Mouse (Mus musculus) intestine, embryonic 14.5 days (tissue): ENCODE data around the gene Serf2. TPM values are rescaled to one million over a fixed set of nuclear protein-coding genes. Genes with fewer than 3 reads are reported as not detected.

ENCODE experiments used
- ATAC-seq: fragments of 200-750 bp; cut with Nextera tagmentation; replicated peaks from 2 replicates; pipeline ENCODE4 v1.8.0; 2017; ENCODE audit warnings: low read depth, moderate number of reproducible peaks, moderate TSS enrichment, moderate library complexity; ENCODE audit not compliant: low FRiP score, low TSS enrichment
- DNase-seq: peaks from one replicate; pipeline ENCODE4 v3.0.0-alpha.2; 2018; ENCODE audit warnings: low spot score
- H3K27ac ChIP-seq: fragments of 300-500 bp; sonication (generic); 2 replicates; pipeline ENCODE4 v1.5.1; 2014; ENCODE audit warnings: low read depth, mild to moderate bottlenecking, control low read depth
- H3K27me3 ChIP-seq: fragments of 300-500 bp; sonication (generic); replicated peaks from 2 replicates; pipeline ENCODE4 v1.6.1; 2014; ENCODE audit warnings: low read length, control low read depth; ENCODE audit not compliant: control insufficient read depth, insufficient read depth
- H3K36me3 ChIP-seq: fragments of 300-500 bp; sonication (generic); 2 replicates; pipeline ENCODE4 v1.6.1; 2014; ENCODE audit warnings: low read length, control low read depth; ENCODE audit not compliant: control insufficient read depth, insufficient read depth
- H3K4me1 ChIP-seq: fragments of 300-500 bp; sonication (generic); replicated peaks from 2 replicates; pipeline ENCODE4 v1.6.1; 2014; ENCODE audit warnings: low read length, control low read depth, mixed read lengths; ENCODE audit not compliant: control insufficient read depth, insufficient read depth
- H3K4me2 ChIP-seq: fragments of 300-500 bp; sonication (generic); 2 replicates; pipeline ENCODE4 v1.6.1; 2014; ENCODE audit warnings: low read length
- H3K4me3 ChIP-seq: fragments of 300-500 bp; sonication (generic); 2 replicates; pipeline ENCODE4 v1.5.1; 2014; ENCODE audit warnings: low read depth, low read length, control low read depth, mixed read lengths
- H3K9ac ChIP-seq: fragments of 300-500 bp; sonication (generic); 2 replicates; pipeline ENCODE4 v1.6.1; 2014; ENCODE audit warnings: mild to moderate bottlenecking, low read length
- H3K9me3 ChIP-seq: fragments of 300-500 bp; sonication (generic); 2 replicates; pipeline ENCODE4 v1.6.1; 2016; ENCODE audit warnings: low read length, control low read depth; ENCODE audit not compliant: control insufficient read depth
- WGBS: fragments of 180-500 bp; shearing (Covaris S2); extraction: QIAGEN DNeasy Blood & Tissue Kit; methylation state at CpG from one replicate; pipeline ENCODE4 v1.1.7; 2014; 5-methylcytosine and 5-hydroxymethylcytosine counted together
- polyA plus RNA-seq: library from polyadenylated mRNA; unstranded; fragments of >200 nt; fragmentation: Nextera tagmentation; extraction: Ambion mirVana; gene quantifications from 2 replicates; pipeline ENCODE4 v1.2.1, GENCODE M21; 2014

Serf2 gene
- 513 and 576 TPM in 2 replicates for polyA plus RNA-seq

DNA sequence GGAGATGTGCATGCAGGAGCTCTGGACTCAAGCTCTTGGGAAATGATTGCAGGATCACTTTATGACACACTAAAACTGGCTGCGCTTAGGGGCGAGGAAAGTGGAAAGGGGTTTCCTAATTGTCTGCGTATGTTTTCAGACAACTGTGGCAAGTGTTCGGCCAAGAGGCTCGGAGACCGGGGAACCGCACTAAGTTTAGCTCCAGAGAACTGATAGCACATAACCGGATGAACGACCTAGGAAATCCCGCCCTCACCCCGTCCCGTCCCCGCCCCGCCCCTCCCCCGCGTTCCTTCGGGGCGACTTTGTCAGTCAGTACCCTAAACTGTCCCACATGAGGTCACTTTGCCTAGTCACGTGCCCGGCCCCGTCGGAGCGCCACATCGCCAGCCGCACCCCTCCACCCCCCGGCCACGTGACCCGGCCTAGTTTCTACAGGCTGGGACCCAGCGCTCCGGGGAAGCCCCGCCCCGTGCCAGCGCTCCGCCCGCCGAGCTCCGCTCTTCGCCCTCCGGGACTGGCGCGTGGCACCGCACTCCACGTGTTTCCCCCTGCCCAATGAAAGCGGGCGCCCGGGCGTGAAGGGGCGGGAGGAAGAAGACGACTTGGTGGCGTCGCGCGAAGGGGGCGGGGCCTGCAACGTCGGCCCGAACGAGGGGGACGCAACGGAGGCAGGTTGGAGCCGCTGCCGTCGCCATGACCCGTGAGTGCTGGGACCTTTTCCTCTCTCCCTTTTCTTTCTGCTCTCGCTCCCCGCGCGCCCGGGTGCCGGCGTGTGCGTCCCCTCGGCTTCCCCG lies at the start of gene Serf2:
Serf2 (plus strand) TSS at position 457 of the 797 bp plus-strand sequence.
- peak; percentile 99 for ATAC-seq
- Histone ChIP-seq H3K4me2 (peak within 1 kb of the TSS; percentile 94), H3K4me3 (peak within 1 kb of the TSS; percentile 97), H3K9ac (peak within 1 kb of the TSS; percentile 93), H3K4me1 (peaks cover 18% of the 10 kb centered on the region), H3K27ac (peak within 1 kb of the TSS; percentile 95), H3K36me3 (peaks cover 28% of the 10 kb centered on the region), H3K27me3 (no peaks in the 10 kb centered on the region), H3K9me3 (no peaks in the 10 kb centered on the region)
- under 1% methylated on average over 66 of the region's 74 CpGs for WGBS
- DNase-seq = peak; percentile 98

DNA sequence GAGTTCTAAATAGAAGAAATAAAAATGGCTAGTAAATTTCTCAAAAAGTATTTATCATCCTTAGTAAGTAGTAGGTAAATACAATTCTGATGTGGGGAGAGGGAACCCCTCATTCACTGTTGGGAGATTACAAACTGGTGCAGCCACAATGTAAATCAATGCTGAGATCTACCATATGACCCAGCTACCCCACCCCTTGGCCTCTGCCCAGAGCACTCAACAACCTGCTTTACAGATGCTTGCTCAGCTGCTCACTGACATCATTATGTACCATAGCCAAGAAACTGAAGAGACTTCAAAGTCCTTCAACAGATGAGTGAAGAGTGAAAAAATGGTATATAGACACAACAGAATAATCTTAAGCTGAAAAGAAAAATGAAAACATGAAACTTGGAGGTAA lies 45.7 kb upstream of the Serf2 start:
- Histone ChIP-seq H3K9me3 (no peaks in the 10 kb centered on the region), H3K4me2 (no peak overlapping the region), H3K4me1 (no peaks in the 10 kb centered on the region), H3K27ac (no peak overlapping the region), H3K9ac (no peak overlapping the region), H3K27me3 (no peaks in the 10 kb centered on the region), H3K4me3 (no peak overlapping the region), H3K36me3 (no peaks in the 10 kb centered on the region)
- no peak for DNase-seq
- no peak for ATAC-seq

DNA sequence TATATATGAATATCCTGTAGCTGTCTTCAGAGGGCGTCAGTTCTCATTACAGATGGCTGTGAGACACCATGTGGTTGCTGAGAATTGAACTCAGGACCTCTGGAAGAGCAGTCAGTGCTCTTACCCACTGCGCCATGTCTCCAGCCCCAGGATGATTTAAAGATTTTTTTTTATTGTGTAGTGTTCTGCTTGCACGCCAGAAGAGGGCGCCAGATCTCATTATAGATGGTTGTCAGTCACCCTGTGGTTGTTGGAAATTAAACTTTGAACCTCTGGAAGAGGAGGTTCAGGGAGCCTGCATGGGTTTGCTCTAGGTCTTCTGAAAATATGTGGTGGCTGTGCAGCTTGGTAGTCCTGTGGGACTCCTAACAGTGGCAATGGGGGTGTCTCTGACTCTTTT lies 40.8 kb upstream of the Serf2 start:
- H3K27me3 ChIP-seq = no peaks in the 10 kb centered on the region
- H3K36me3 ChIP-seq = no peaks in the 10 kb centered on the region
- H3K4me3 ChIP-seq = no peak overlapping the region
- H3K4me2 ChIP-seq = no peak overlapping the region
- ATAC-seq = no peak
- H3K27ac ChIP-seq = no peak overlapping the region
- WGBS = 35% methylated on average over 4 of the region's 4 CpGs
- H3K9me3 ChIP-seq = no peaks in the 10 kb centered on the region
- DNase-seq = no peak
- H3K4me1 ChIP-seq = no peaks in the 10 kb centered on the region
- no peak overlapping the region for H3K9ac ChIP-seq

DNA sequence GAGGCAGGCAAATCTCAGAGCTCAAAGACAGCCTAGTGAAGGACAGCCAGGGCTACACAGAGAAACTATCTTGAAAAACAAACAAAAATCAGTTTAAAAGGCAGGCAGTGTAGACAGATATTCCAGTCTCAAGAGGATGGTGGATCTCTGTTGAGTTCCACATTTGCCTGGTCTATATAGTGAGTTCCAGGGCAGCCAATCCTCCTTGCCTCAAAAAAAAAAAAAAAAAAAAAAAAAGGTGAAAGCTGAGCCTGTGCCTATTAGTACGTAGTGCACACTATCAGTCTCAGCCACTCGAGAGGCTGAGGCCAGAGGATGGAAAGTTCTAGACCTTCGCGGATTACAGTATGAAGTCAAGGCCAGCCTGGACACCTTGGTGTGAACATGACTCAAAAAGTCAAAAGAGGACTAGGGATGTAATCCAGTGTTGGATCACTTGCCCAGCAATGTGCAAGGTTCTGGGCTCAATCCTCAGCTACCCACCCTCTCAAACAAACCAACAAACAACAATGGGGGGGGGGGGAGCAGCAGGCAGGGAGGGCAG lies 36.1 kb upstream of the Serf2 start:
- H3K4me2 ChIP-seq = peak overlapping the region; percentile 88
- ATAC-seq (peak; percentile 0; the same call in 1 of the 2 replicates), DNase-seq (no peak)
- WGBS = 12% methylated on average over 4 of the region's 4 CpGs
- peak overlapping the region; percentile 99 for H3K27ac ChIP-seq
- H3K9ac ChIP-seq = peak overlapping the region; percentile 100
- no peaks in the 10 kb centered on the region for H3K27me3 ChIP-seq
- peaks cover 14% of the 10 kb centered on the region for H3K36me3 ChIP-seq
- peak overlapping the region; percentile 100 for H3K4me3 ChIP-seq
- H3K4me1 ChIP-seq = peaks cover 18% of the 10 kb centered on the region
- H3K9me3 ChIP-seq = no peaks in the 10 kb centered on the region

DNA sequence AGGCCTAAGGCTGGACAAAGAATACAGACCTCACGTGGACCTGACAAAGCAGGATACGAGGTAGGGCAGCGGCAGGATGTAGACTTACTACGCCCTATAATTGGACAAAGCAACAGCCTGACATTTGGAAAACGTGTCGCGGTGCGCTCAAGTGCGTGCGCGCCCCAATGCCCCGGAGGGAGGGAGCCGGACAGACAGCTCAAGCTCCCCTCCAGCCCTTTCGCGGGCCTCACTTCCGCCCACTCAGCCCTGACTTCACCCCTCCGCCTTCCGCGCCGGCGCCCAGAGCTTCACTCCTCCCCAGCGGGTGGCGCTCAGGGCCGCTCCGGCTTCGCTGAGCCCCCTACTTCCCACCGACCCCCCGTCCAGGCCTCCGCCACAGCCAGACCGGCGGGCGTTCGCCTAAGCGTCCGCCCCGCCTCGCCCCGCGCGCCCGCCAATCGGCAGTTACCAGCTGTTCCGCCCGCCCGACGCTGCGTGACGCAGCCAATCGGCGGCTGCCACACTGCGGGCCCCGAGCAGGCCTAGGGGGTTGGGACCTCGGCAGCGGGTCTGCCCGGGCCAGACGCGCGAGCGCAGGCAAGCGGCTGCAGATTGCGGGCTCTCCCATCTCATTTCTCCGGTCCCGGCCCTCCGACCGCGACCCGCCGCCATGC lies 35.5 kb upstream of the Serf2 start, which contains the start of the genes Pdia3 and Catsper2:
Pdia3 (plus strand) TSS at position 389 of the 656 bp plus-strand sequence.
Catsper2 (minus strand) TSS at position 406 of the 656 bp plus-strand sequence.
- peak within 1 kb of the TSS; percentile 100 for H3K4me3 ChIP-seq
- H3K27ac ChIP-seq = peak within 1 kb of the TSS; percentile 99
- H3K36me3 ChIP-seq = peaks cover 20% of the 10 kb centered on the region
- peaks cover 18% of the 10 kb centered on the region for H3K4me1 ChIP-seq
- peak within 1 kb of the TSS; percentile 88 for H3K4me2 ChIP-seq
- no peaks in the 10 kb centered on the region for H3K27me3 ChIP-seq
- under 1% methylated on average over 65 of the region's 68 CpGs for WGBS
- ATAC-seq (peak; percentile 99), DNase-seq (peak; percentile 95)
- H3K9ac ChIP-seq = peak within 1 kb of the TSS; percentile 100
- no peaks in the 10 kb centered on the region for H3K9me3 ChIP-seq

DNA sequence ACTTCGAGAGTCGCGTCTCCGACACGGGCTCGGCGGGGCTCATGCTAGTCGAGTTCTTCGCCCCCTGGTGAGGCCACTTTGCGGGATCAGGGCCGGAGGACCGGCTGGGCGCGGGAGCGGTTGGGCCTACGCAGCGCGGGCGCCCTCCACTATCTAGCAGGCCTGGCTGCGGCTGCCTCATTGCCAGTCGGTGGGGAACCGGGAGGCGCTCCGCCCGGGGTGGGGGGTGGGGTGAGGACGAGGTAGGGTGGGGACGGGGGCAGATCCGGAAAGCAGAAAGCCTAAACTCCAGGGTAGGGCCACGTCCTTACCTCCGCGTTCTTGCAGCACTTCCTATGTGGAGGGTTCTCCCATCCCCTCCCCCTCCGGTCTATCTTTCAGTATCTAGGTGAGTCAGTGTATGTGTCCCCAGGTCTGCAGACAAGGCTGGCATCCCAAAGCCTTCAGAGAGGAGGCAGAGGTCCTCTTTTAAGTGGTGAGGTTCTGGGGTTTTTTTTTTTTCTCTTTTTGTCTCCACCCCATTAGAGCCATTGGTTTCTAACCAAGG lies 34.8 kb upstream of the Serf2 start:
- Histone ChIP-seq H3K9ac (peak overlapping the region; percentile 100), H3K4me3 (peak overlapping the region; percentile 100), H3K36me3 (peaks cover 27% of the 10 kb centered on the region), H3K27ac (peak overlapping the region; percentile 99), H3K27me3 (no peaks in the 10 kb centered on the region), H3K9me3 (no peaks in the 10 kb centered on the region), H3K4me2 (peak overlapping the region; percentile 88), H3K4me1 (peaks cover 18% of the 10 kb centered on the region)
- under 1% methylated on average over 32 of the region's 32 CpGs for WGBS
- ATAC-seq = peak; percentile 62
- no peak for DNase-seq

DNA sequence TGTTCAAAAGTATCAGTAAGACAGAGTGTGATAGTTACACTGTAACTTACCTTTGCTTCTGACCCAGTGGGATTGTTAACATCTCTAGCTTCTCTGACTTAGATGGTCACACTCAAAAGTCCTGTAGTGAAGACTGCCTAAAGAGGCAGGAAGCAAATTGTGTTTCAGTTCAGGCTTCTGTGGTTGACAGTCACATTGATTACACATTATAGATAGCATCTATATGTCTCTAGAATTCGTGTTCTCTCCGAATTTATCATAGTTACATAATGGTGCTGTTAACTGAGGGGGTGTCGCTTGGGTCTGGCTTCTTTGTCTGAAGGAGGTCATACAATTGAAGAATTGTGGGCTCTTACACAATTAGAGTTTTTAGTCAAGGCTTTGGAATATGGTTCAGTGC lies 33.9 kb upstream of the Serf2 start:
- 45% methylated on average over 3 of the region's 3 CpGs for WGBS
- peak overlapping the region; percentile 88 for H3K4me2 ChIP-seq
- peaks cover 29% of the 10 kb centered on the region for H3K36me3 ChIP-seq
- ATAC-seq = no peak
- no peaks in the 10 kb centered on the region for H3K27me3 ChIP-seq
- no peak overlapping the region for H3K27ac ChIP-seq
- H3K9ac ChIP-seq = peak overlapping the region; percentile 100
- H3K4me3 ChIP-seq = peak overlapping the region; percentile 100
- no peak for DNase-seq
- H3K9me3 ChIP-seq = no peaks in the 10 kb centered on the region
- peaks cover 18% of the 10 kb centered on the region for H3K4me1 ChIP-seq

DNA sequence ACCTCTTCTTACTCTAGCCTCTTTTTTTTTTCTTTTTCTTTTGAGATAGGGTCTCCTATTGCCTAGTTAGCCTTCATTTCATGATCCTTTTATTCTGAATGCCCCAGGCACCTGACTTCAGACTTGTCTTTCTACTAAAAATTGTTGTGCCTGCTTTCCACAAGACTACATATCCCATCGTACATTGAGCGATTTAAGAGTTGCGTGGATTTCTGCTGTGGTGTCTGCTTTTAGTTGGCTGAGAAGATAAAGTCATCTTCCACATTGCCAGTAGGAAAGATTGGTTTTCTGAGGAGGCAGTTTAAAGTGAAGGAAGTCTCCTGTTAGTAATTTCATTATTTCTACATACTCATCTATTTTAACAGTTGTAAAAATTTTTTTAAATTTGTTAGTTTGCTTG lies 33.4 kb upstream of the Serf2 start:
- Histone ChIP-seq H3K4me1 (peaks cover 18% of the 10 kb centered on the region), H3K9me3 (no peaks in the 10 kb centered on the region), H3K4me3 (peak overlapping the region; percentile 100), H3K36me3 (peaks cover 30% of the 10 kb centered on the region), H3K27ac (no peak overlapping the region), H3K4me2 (peak overlapping the region; percentile 88), H3K27me3 (no peaks in the 10 kb centered on the region), H3K9ac (peak overlapping the region; percentile 100)
- no peak for ATAC-seq
- WGBS = 76% methylated on average over 3 of the region's 3 CpGs
- no peak for DNase-seq
